Mouse (Mus musculus) kidney, postnatal 0 days (tissue): ENCODE results near the gene Gm20671. TPM values are rescaled to one million over a fixed set of nuclear protein-coding genes. Genes with fewer than 3 reads are reported as not detected.
A peak's percentile ranks its signal among the peaks of the same experiment; 100 is the strongest.
"Not testable (repeated sequence)": the region's sequence is repeated elsewhere in the genome, so short reads cannot be mapped to it uniquely, and the experiment has no call there.

ENCODE experiments used
- ATAC-seq: fragments of 200-750 bp; cut with Nextera tagmentation; replicated peaks from 2 replicates; pipeline ENCODE4 v1.8.0; 2017; ENCODE audit warnings: low read depth, moderate number of reproducible peaks, moderate TSS enrichment, moderate library complexity; ENCODE audit not compliant: low FRiP score
- DNase-seq: peaks from one replicate; pipeline ENCODE4 v3.0.0-alpha.2; 2016; ENCODE audit warnings: low spot score
- H3K27ac ChIP-seq: fragments of 300-500 bp; sonication (generic); 2 replicates; pipeline ENCODE4 v1.5.1; 2014; ENCODE audit warnings: mild to moderate bottlenecking
- H3K27me3 ChIP-seq: fragments of 300-500 bp; sonication (generic); 2 replicates; pipeline ENCODE4 v1.6.1; 2014; ENCODE audit warnings: low read length, mixed read lengths; ENCODE audit not compliant: insufficient read depth
- H3K36me3 ChIP-seq: fragments of 300-500 bp; sonication (generic); 2 replicates; pipeline ENCODE4 v1.6.1; 2014; ENCODE audit warnings: low read length, mixed read lengths; ENCODE audit not compliant: insufficient read depth
- H3K4me1 ChIP-seq: fragments of 300-500 bp; sonication (generic); replicated peaks from 2 replicates; pipeline ENCODE4 v1.6.1; 2014; ENCODE audit warnings: antibody characterized with exemption, low read length, mixed read lengths; ENCODE audit not compliant: insufficient read depth
- H3K4me2 ChIP-seq: fragments of 300-500 bp; sonication (generic); 2 replicates; pipeline ENCODE4 v1.6.1; 2014; ENCODE audit warnings: mild to moderate bottlenecking, low read length, moderate library complexity, mixed read lengths
- H3K4me3 ChIP-seq: fragments of 300-500 bp; sonication (generic); replicated peaks from 2 replicates; pipeline ENCODE4 v1.5.1; 2014; ENCODE audit warnings: low read depth, low read length
- H3K9ac ChIP-seq: fragments of 300-500 bp; sonication (generic); 2 replicates; pipeline ENCODE4 v1.6.1; 2014; ENCODE audit warnings: low read depth, low read length
- H3K9me3 ChIP-seq: fragments of 300-500 bp; sonication (generic); replicated peaks from 2 replicates; pipeline ENCODE4 v1.6.1; 2016; ENCODE audit warnings: low read length, inconsistent platforms, mixed read lengths
- CTCF ChIP-seq: IDR thresholded peaks from 2 replicates; pipeline ENCODE4 v1.5.1; 2016; ENCODE audit warnings: antibody characterized with exemption, low read depth, mild to moderate bottlenecking, moderate library complexity
- WGBS: fragments of 180-500 bp; shearing (Covaris S2); extraction: QIAGEN DNeasy Blood & Tissue Kit; methylation state at CpG from one replicate; pipeline ENCODE4 v1.1.7; 2014; 5-methylcytosine and 5-hydroxymethylcytosine counted together
- polyA plus RNA-seq: library from polyadenylated mRNA; unstranded; fragments of >200 nt; fragmentation: Nextera tagmentation; extraction: Ambion mirVana; gene quantifications from 2 replicates; pipeline ENCODE4 v1.2.1, GENCODE M21; 2015

Gene Gm20671
- polyA plus RNA-seq, 1 experiment from 2014 or later, result not detected

- WGBS, result 94% methylated on average over 4 of the region's 4 CpGs
- ATAC-seq, result no peak
- Histone ChIP-seq H3K9me3 (no peaks in the 10 kb centered on the region), H3K4me3 (no peak overlapping the region), H3K9ac (no peak overlapping the region), H3K27me3 (no peaks in the 10 kb centered on the region), H3K4me2 (no peak overlapping the region), H3K4me1 (no peaks in the 10 kb centered on the region), H3K36me3 (peaks cover 34% of the 10 kb centered on the region), H3K27ac (no peak overlapping the region)
- DNase-seq, result no peak
- no peak for TF ChIP-seq CTCF
These were observed 11.5 kb downstream of the Gm20671 start for GRCm38 (mm10) chr5:32815396-32815795.

GRCm38 (mm10) chr5:32786454-32786853, 40.5 kb downstream of the Gm20671 start:
- WGBS, result 71% methylated on average over 1 of the region's 1 CpGs

GRCm38 (mm10) chr5:32785313-32785915, 41.5 kb downstream of the Gm20671 start, which contains the start of gene Pisd:
Gene Pisd (minus strand): TSS chr5:32785646.
- DNase-seq (peak; percentile 97), ATAC-seq (peak; percentile 99)
- Histone ChIP-seq H3K9me3 (no peaks in the 10 kb centered on the region), H3K9ac (peak within 1 kb of the TSS; percentile 61), H3K4me2 (peak within 1 kb of the TSS; percentile 85), H3K4me3 (peak within 1 kb of the TSS; percentile 73), H3K27me3 (no peaks in the 10 kb centered on the region), H3K27ac (peak within 1 kb of the TSS; percentile 65; the same call in 1 of the 2 replicates), H3K4me1 (0 out of 2 replicates have a peak, but pooled peaks cover 5% of the 10 kb centered on the region), H3K36me3 (no peaks in the 10 kb centered on the region)
- WGBS, result under 1% methylated on average over 52 of the region's 52 CpGs
- peak; percentile 52 for TF ChIP-seq CTCF

More at GRCm38 (mm10) chr5:32786454-32786853, 40.5 kb downstream of the Gm20671 start:
- H3K4me2 ChIP-seq, H3K4me1 ChIP-seq, H3K4me3 ChIP-seq, H3K27me3 ChIP-seq, DNase-seq, ATAC-seq, H3K9me3 ChIP-seq, H3K27ac ChIP-seq, H3K9ac ChIP-seq, H3K36me3 ChIP-seq: not testable (repeated sequence)

DNA sequence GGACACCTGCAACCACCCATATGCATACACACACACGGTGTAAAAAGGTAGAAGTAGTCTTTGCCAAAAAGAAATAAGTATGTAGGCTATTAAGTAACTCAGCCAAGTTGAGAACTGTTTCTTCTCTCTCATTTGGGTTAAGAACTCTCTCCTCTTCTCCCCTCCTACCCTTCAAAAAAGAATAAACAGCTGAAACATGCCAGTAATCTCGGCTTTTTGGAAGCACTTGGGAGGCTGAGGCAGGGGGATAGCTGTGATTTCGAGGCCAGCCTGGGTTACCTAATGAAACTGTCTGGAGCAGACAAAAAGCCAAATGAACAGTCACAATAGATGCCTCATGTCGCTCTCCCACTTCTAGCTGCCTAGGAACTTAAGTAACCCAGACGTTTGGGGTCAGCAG, 42.2 kb downstream of the Gm20671 start:
- no peak for TF ChIP-seq CTCF
- ATAC-seq, result no peak

DNA sequence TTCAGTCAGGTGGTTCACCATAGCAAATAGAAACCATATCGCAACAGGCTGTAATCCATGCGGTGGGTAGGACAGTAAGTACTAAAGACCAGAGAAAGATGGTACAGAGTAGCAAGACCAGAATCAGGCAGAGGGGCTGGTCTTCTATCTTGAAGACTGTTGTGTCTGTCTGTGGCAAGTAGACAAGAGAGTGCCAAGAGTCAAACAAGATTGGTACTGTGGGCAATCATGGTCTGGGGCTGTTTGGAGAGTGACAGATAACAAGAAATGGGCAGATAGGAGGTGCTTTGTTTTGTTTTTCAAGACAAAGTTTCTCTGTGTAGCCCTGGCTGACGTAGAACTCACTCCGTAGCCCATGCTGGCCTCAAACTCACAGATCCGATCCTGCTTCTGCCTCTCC, 45.3 kb downstream of the Gm20671 start:
- 97% methylated on average over 5 of the region's 5 CpGs for WGBS

More for the DNA sequence above, 42.2 kb downstream of the Gm20671 start:
- peak overlapping the region; percentile 73 for H3K4me3 ChIP-seq
- peak overlapping the region; percentile 85 for H3K4me2 ChIP-seq
- H3K4me1 ChIP-seq, result 0 out of 2 replicates have a peak, but pooled peaks cover 5% of the 10 kb centered on the region
- WGBS, result 23% methylated on average over 5 of the region's 5 CpGs
- H3K36me3 ChIP-seq, result no peaks in the 10 kb centered on the region
- H3K27ac ChIP-seq, result peak overlapping the region; percentile 65; the same call in 1 of the 2 replicates
- no peaks in the 10 kb centered on the region for H3K27me3 ChIP-seq
- H3K9ac ChIP-seq, result peak overlapping the region; percentile 61
- DNase-seq, result no peak
- H3K9me3 ChIP-seq, result no peaks in the 10 kb centered on the region

GRCm38 (mm10) chr5:32778168-32778567, 48.7 kb downstream of the Gm20671 start:
- Histone ChIP-seq H3K4me1 (0 out of 2 replicates have a peak, but pooled peaks cover 3% of the 10 kb centered on the region), H3K27me3 (no peaks in the 10 kb centered on the region), H3K36me3 (peaks cover 8% of the 10 kb centered on the region; the same call in 1 of the 2 replicates), H3K9ac (no peak overlapping the region), H3K27ac (no peak overlapping the region; the same call in 1 of the 2 replicates), H3K4me3 (no peak overlapping the region), H3K9me3 (no peaks in the 10 kb centered on the region), H3K4me2 (no peak overlapping the region)
- no peak for TF ChIP-seq CTCF
- WGBS, result 90% methylated on average over 3 of the region's 3 CpGs
- DNase-seq, result no peak
- ATAC-seq, result no peak

More for the DNA sequence above, 45.3 kb downstream of the Gm20671 start:
- H3K36me3 ChIP-seq, result no peaks in the 10 kb centered on the region
- no peak overlapping the region for H3K27ac ChIP-seq
- TF ChIP-seq CTCF, result no peak
- no peaks in the 10 kb centered on the region for H3K27me3 ChIP-seq
- no peak for ATAC-seq
- no peak overlapping the region for H3K9ac ChIP-seq
- 0 out of 2 replicates have a peak, but pooled peaks cover 8% of the 10 kb centered on the region for H3K4me1 ChIP-seq
- no peak overlapping the region for H3K4me3 ChIP-seq
- DNase-seq, result no peak
- H3K9me3 ChIP-seq, result no peaks in the 10 kb centered on the region
- H3K4me2 ChIP-seq, result no peak overlapping the region
